Mouse (Mus musculus) limb, embryonic 10.5 days (tissue): ENCODE data around the gene Ola1. TPM values are rescaled to one million over a fixed set of nuclear protein-coding genes. Genes with fewer than 3 reads are reported as not detected.

Experiments used
- DNase-seq: peaks from one replicate; pipeline ENCODE4 v3.0.0-alpha.2; 2017; ENCODE audit warnings: low spot score
- H3K27ac ChIP-seq: fragments of 300-500 bp; sonication (generic); 2 replicates; pipeline ENCODE4 v1.5.1; 2016; ENCODE audit warnings: mild to moderate bottlenecking
- H3K27me3 ChIP-seq: fragments of 300-500 bp; sonication (generic); 2 replicates; pipeline ENCODE4 v1.6.1; 2016; ENCODE audit warnings: low read depth, mild to moderate bottlenecking; ENCODE audit not compliant: poor library complexity, severe bottlenecking
- H3K36me3 ChIP-seq: fragments of 300-500 bp; sonication (generic); 2 replicates; pipeline ENCODE4 v1.6.1; 2016; ENCODE audit warnings: mild to moderate bottlenecking, moderate library complexity
- H3K4me1 ChIP-seq: fragments of 300-500 bp; sonication (generic); 2 replicates; pipeline ENCODE4 v1.6.1; 2016
- H3K4me3 ChIP-seq: fragments of 300-500 bp; sonication (generic); 2 replicates; pipeline ENCODE4 v1.5.1; 2016; ENCODE audit warnings: mild to moderate bottlenecking, moderate library complexity
- H3K9me3 ChIP-seq: fragments of 300-500 bp; sonication (generic); replicated peaks from 2 replicates; pipeline ENCODE4 v1.6.1; 2016; ENCODE audit warnings: mild to moderate bottlenecking
- WGBS: fragments of 180-500 bp; shearing (Covaris S2); methylation state at CpG from one replicate; pipeline ENCODE4 v1.1.7; 2016; 5-methylcytosine and 5-hydroxymethylcytosine counted together
- polyA plus RNA-seq: library from polyadenylated mRNA; unstranded; fragments of >200 nt; fragmentation: Nextera tagmentation; extraction: Ambion mirVana; gene quantifications from 2 replicates; pipeline ENCODE4 v1.2.1, GENCODE M21; 2016

Ola1 gene
- polyA plus RNA-seq, 1 experiment from 2014 or later = 107 TPM

DNA sequence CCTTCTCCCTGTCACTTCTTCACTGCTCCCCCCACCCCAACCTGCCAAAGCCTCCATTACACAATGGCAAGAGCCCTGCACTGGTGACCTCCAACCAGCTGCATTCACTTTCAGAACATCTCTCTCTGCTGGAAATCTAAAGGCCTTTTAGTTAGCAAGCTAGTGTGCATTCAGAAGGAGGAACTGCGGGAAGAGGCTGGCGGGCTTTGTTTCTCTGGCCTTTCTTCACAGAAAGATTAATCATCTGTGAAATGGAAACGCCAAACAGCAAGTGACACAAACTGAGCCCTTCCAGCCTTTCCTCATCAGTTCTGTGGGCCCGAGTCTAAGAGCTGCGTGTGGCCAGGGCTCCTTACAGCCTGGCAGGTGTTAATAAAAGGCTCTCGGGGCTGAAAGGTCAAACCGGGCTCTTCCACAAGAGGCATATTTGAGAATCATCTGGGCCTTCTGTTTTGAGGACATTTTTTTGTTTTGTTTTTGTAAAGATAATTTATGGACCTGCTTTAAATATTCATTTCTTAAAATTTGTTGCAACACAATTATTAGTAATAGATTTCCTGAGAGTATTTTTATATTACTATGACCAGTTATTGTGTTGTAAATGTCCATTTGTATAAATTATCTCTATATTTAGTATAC is 75.8 kb downstream of the Ola1 start:
- no peaks in the 10 kb centered on the region for H3K27me3 ChIP-seq

DNA sequence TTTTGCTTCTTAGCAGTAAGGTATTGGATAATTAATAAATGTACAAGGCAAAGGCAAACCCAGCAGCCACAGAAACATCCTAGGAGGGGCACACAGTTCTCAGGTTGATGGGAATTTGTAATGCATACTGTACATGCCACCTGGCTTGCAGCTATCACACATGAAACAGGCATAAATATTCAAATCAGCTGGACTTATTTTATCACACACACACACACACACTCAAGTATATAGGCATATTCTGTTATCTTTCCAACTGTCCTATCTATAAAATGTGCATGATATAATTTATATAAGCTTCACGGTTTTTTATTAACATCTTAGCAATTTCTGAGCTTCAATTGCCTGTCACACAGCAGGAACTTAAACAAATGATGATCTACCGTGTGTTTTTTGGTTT is 85.8 kb downstream of the Ola1 start:
- Histone ChIP-seq H3K27me3 (no peaks in the 10 kb centered on the region), H3K36me3 (peaks cover 7% of the 10 kb centered on the region; the same call in 1 of the 2 replicates), H3K27ac (no peak overlapping the region), H3K4me3 (no peak overlapping the region), H3K9me3 (no peaks in the 10 kb centered on the region), H3K4me1 (no peaks in the 10 kb centered on the region)
- no peak for DNase-seq
- 92% methylated on average over 2 of the region's 2 CpGs for WGBS

More for the DNA sequence above, 75.8 kb downstream of the Ola1 start:
- Histone ChIP-seq H3K36me3 (no peaks in the 10 kb centered on the region), H3K27ac (no peak overlapping the region), H3K9me3 (no peaks in the 10 kb centered on the region), H3K4me1 (peaks cover 39% of the 10 kb centered on the region), H3K4me3 (no peak overlapping the region)
- 20% methylated on average over 7 of the region's 7 CpGs for WGBS
- peak; percentile 44 for DNase-seq

DNA sequence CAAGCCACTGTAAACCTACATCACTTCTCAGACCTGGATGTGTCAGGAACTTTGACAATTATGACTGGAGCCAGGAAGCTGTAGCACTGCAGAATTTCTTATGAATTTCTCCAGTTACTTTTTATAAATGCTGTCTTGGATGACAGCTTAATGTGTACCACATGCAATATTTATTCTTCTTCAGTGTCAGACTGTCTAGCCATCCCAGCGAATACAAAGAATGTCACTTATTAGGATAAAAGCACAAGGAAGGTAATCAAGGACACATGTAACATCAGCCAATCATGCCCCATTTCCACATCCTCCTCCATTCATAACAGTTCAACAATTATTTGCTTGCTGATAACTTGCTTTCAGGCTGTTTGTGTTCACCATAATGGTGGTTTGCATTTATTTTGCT is 91.0 kb downstream of the Ola1 start:
- DNase-seq = no peak
- WGBS = 78% methylated on average over 1 of the region's 1 CpGs
- Histone ChIP-seq H3K9me3 (no peaks in the 10 kb centered on the region), H3K4me3 (no peak overlapping the region), H3K4me1 (no peaks in the 10 kb centered on the region), H3K27me3 (no peaks in the 10 kb centered on the region), H3K27ac (no peak overlapping the region), H3K36me3 (no peaks in the 10 kb centered on the region)

GRCm38 (mm10) chr2:73118781-73119180 is 99.9 kb downstream of the Ola1 start:
- Histone ChIP-seq H3K36me3 (no peaks in the 10 kb centered on the region), H3K9me3 (no peaks in the 10 kb centered on the region), H3K4me1 (no peaks in the 10 kb centered on the region), H3K27me3 (no peaks in the 10 kb centered on the region), H3K27ac (no peak overlapping the region), H3K4me3 (no peak overlapping the region)
- 91% methylated on average over 2 of the region's 2 CpGs for WGBS
- DNase-seq = no peak

DNA sequence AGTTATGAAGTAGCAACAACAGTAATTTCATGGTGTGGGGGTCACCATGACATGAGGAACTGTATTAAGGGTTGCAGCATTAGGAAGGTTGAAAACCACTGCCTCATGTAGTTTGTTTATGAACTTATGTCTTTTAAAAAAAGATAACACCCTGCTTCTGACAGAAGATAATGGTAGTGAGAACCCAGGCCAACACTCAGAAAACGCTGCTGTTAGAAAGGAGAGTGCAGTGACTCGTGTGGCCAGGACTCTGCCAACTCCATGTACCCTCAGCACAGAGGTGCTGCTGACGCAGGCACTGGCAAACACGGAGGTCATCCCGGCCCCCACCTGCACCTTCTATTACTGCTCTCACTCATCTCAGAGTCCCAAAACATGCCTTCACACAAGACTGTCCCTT is 111.6 kb downstream of the Ola1 start:
- WGBS = 87% methylated on average over 5 of the region's 5 CpGs
- H3K4me3 ChIP-seq = no peak overlapping the region
- no peaks in the 10 kb centered on the region for H3K36me3 ChIP-seq
- DNase-seq = no peak
- H3K9me3 ChIP-seq = no peaks in the 10 kb centered on the region
- no peaks in the 10 kb centered on the region for H3K4me1 ChIP-seq
- H3K27ac ChIP-seq = no peak overlapping the region
- H3K27me3 ChIP-seq = no peaks in the 10 kb centered on the region

GRCm38 (mm10) chr2:73096491-73096890 is 122.2 kb downstream of the Ola1 start:
- 90% methylated on average over 3 of the region's 3 CpGs for WGBS
- peaks cover 11% of the 10 kb centered on the region for H3K36me3 ChIP-seq
- no peaks in the 10 kb centered on the region for H3K9me3 ChIP-seq
- H3K4me1 ChIP-seq = no peaks in the 10 kb centered on the region
- DNase-seq = no peak
- no peaks in the 10 kb centered on the region for H3K27me3 ChIP-seq
- no peak overlapping the region for H3K27ac ChIP-seq
- H3K4me3 ChIP-seq = no peak overlapping the region

DNA sequence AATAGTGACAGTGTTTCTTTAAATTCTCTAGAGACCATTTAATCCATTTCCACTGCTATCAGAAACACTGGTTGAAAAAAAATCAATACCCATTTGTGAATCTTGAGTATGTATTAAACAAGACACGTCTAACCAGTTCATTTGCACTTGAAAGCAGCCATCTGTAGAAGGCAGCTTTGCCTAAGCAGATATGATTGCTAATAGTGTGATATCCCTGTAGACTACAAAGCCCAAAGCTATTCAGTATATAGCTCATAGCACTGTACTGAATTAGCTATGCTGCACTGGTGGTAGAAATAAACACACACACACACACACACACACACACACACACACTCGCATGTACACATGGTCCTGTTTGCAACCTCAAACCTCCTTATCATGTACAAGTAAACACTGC is 123.4 kb downstream of the Ola1 start:
- Histone ChIP-seq H3K27me3 (no peaks in the 10 kb centered on the region), H3K36me3 (peaks cover 11% of the 10 kb centered on the region), H3K9me3 (no peaks in the 10 kb centered on the region), H3K4me1 (no peaks in the 10 kb centered on the region), H3K27ac (no peak overlapping the region), H3K4me3 (no peak overlapping the region)
- 88% methylated on average over 2 of the region's 2 CpGs for WGBS
- no peak for DNase-seq

DNA sequence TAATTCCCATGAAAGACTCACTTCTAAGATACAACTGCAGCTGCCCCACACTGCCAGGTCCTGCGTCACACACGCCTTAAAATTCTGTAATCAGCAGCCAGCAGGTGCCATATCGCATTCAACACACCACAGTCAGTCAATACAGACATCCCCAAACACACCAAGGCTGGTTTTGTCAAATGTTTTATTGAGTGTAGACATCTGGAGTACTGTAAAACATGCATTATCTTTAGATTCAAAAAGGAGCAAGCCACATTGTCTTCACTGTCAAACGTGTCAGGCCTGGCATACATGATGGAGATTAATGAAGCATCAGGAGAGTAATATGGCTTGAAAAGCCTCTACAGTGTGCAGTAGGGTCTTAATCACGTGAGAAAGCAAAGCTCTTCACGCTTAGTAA is 125.7 kb downstream of the Ola1 start:
- no peak for DNase-seq
- H3K4me1 ChIP-seq = no peaks in the 10 kb centered on the region
- WGBS = 89% methylated on average over 6 of the region's 6 CpGs
- no peak overlapping the region for H3K4me3 ChIP-seq
- H3K27ac ChIP-seq = no peak overlapping the region
- no peaks in the 10 kb centered on the region for H3K27me3 ChIP-seq
- H3K9me3 ChIP-seq = no peaks in the 10 kb centered on the region
- H3K36me3 ChIP-seq = peaks cover 11% of the 10 kb centered on the region

GRCm38 (mm10) chr2:73091302-73091701 is 127.4 kb downstream of the Ola1 start:
- DNase-seq = no peak
- Histone ChIP-seq H3K9me3 (no peaks in the 10 kb centered on the region), H3K27me3 (no peaks in the 10 kb centered on the region), H3K36me3 (peaks cover 9% of the 10 kb centered on the region), H3K4me3 (no peak overlapping the region), H3K4me1 (no peaks in the 10 kb centered on the region), H3K27ac (no peak overlapping the region)
- WGBS = 97% methylated on average over 8 of the region's 8 CpGs

- WGBS = 62% methylated on average over 3 of the region's 3 CpGs
- no peak overlapping the region for H3K4me3 ChIP-seq
- H3K27me3 ChIP-seq = no peaks in the 10 kb centered on the region
- H3K4me1 ChIP-seq = peaks cover 9% of the 10 kb centered on the region
- no peak for DNase-seq
- H3K27ac ChIP-seq = no peak overlapping the region
- peaks cover 7% of the 10 kb centered on the region for H3K36me3 ChIP-seq
- H3K9me3 ChIP-seq = no peaks in the 10 kb centered on the region
Measured at GRCm38 (mm10) chr2:73087641-73088040, 131.1 kb downstream of the Ola1 start.

- 61% methylated on average over 8 of the region's 8 CpGs for WGBS
- no peaks in the 10 kb centered on the region for H3K27me3 ChIP-seq
- DNase-seq = no peak
- H3K27ac ChIP-seq = no peak overlapping the region
- H3K4me1 ChIP-seq = peaks cover 9% of the 10 kb centered on the region
- H3K36me3 ChIP-seq = no peaks in the 10 kb centered on the region
- no peaks in the 10 kb centered on the region for H3K9me3 ChIP-seq
- no peak overlapping the region for H3K4me3 ChIP-seq
Measured at GRCm38 (mm10) chr2:73085669-73086304, 132.9 kb downstream of the Ola1 start.

DNA sequence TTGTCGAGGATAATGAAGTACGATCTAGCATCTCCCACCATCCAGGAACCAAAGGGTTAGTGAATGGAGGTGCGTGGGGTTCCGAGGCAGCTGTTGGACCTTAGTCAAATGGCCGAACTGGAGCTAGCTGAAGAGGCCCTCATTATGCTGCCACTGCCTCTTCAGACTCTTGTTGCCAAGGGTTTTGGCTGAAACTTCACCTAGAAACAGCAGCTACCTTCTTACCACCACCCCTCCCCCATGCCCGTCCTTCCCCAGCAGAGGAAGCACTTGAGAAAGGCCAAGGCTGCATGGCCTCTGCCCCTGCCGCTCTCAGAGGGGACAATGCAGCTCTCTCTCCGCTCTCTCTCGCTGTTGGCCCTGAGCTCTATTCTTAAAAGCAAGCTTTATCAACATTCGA is 136.2 kb downstream of the Ola1 start:
- DNase-seq = no peak
- 90% methylated on average over 10 of the region's 10 CpGs for WGBS

DNA sequence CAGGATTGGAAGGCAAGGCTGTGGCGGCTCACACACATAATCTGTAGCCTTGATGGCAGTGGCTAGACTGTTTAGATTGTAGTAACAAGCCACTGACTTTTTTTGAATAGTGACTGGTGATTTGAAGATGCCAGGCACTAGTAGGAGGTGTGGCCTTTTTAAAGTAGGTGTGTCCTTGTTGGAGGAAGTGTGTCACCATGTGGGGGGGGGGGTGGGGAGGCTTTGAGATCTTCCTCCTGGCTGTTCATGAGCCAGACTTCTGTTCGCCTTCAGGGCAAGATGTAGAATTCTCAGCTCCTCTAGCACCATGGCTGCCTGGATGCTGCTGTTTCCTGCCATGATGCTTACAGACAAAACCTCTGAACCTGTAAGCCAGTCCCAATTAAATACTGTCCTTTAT is 136.9 kb downstream of the Ola1 start:
- no peaks in the 10 kb centered on the region for H3K27me3 ChIP-seq
- H3K9me3 ChIP-seq = no peaks in the 10 kb centered on the region
- no peak overlapping the region for H3K27ac ChIP-seq
- 84% methylated on average over 2 of the region's 2 CpGs for WGBS
- no peaks in the 10 kb centered on the region for H3K36me3 ChIP-seq
- no peak for DNase-seq
- H3K4me1 ChIP-seq = peaks cover 9% of the 10 kb centered on the region
- H3K4me3 ChIP-seq = no peak overlapping the region

More for the DNA sequence above, 136.2 kb downstream of the Ola1 start:
- no peak overlapping the region for H3K27ac ChIP-seq
- H3K27me3 ChIP-seq = no peaks in the 10 kb centered on the region
- peaks cover 9% of the 10 kb centered on the region for H3K4me1 ChIP-seq
- H3K36me3 ChIP-seq = no peaks in the 10 kb centered on the region
- no peaks in the 10 kb centered on the region for H3K9me3 ChIP-seq
- no peak overlapping the region for H3K4me3 ChIP-seq
